Mouse (Mus musculus): ENCODE measurements around the gene Lingo2. TPM values are rescaled to one million over a fixed set of nuclear protein-coding genes. Genes with fewer than 3 reads are reported as not detected.

Lingo2 gene
- total RNA-seq, 2 experiments from 2014 or later: 40.5 to 44.3 TPM

DNA sequence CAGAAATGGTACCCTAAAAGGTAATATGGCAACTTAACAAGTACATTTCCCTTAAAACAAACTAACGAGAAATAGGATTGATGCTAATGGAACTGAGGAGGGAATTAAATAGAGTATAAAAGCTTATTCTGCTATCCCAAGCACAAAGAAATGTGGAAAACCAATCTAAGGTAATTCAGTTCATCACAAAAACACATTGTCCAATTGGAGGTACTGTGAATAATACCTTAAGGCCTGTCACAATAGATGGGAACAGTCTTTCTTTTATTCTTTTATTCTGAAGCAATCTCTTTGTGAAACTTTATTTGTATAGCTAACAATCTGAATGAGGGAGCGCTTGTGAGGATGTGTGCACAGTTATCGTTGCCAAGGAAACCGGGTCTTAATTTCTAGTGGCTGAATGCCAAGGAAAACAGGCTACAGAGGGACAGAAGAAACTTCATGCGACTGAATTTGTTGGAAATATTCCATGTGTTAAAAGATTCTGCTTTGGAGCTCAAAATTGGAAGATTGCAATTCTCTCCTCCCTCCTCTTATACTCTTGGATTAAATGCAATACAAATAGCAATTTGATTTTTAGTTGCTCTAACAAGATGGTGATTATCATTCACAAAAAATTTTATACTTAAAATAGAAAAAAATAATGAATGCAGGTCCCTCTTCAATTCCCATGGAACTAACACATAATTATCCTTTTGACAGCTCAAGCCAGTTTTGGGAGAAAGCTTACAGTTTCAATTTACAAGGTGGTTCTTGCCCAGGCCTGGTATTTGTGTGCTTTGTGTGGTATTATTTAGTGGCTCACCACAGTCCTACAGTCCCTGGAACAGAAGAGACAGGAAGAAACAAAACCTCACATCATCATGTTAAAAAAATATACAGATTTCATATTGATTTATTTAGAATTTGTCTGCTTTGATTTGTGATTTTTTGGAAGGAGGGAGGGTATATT, 1065.7 kb downstream of the Lingo2 start:
- peak in 1 of 2 experiments; percentile 63 for DNase-seq (ENCODE audit: low spot score in 2 of 2)

DNA sequence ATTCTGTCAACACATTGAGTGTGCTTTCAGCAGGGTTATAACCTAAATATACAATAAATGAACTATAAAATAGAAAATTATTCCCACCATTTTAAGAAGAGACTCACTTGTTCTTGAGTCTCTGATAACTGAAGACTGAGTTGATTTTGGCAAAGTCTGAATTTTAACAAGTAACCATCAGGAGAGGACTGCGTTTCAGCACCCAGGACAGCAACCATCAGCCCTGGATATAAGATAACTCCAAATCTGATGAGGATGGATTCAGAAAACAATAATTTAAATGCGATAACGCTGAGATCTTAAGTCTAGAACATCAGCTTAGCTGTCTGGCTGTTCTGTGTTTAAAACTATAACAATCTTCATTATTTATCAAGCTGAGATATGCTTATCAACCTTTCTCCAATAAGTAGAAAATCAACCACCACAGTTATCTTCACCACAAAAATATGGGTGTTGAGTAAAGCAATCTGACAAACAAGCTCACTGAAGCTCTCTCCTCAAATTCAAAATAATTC, 1066.5 kb downstream of the Lingo2 start:
- DNase-seq (ENCODE audit: low spot score in 2 of 2): no peak

DNA sequence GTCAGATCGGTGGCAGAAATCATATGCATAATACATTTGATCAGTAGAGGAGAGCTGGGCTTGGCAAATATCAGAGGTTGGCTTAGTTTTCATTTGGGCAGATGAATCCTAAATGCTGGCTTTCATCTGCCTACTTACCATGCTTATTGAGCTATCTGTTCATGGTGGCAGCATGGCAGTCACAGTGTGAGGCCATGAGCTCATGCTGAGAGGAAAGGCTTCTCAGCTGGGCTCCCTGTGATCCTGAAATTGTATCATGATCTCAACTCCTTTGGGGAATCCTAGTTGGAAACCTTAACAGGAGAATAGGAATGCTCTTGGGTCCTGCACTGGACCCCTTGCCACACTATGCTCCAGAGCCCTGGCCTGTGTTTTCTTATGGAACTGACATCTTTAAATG, 1105.0 kb downstream of the Lingo2 start:
- peak in 1 of 2 experiments; percentile 36 for DNase-seq (ENCODE audit: low spot score in 2 of 2)

- peak; percentile 54 to 59 for DNase-seq (ENCODE audit: low spot score in 2 of 2)
These were observed 1106.4 kb downstream of the Lingo2 start for GRCm38 (mm10) chr4:35845140-35845539.

DNA sequence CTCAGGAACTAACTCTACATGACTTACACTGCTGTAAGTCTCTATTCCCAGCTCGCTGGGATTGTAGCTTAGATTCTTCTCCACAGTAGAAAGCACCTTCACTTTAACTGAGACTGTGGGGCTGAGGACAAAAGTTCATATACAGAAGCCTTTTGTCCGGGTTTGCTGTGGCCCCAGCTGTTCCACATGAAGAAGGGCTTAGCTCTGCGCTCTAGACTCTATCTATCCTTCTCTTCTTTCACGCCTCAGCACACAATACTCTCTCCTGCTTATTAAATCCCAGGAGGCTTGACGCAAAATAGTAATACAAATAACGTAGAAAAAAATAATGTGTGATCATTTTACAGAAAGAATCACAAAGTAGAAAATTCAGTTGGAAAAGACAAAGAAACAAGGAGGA, 1107.0 kb downstream of the Lingo2 start:
- DNase-seq (ENCODE audit: low spot score in 2 of 2): peak in 1 of 2 experiments; percentile 4

DNA sequence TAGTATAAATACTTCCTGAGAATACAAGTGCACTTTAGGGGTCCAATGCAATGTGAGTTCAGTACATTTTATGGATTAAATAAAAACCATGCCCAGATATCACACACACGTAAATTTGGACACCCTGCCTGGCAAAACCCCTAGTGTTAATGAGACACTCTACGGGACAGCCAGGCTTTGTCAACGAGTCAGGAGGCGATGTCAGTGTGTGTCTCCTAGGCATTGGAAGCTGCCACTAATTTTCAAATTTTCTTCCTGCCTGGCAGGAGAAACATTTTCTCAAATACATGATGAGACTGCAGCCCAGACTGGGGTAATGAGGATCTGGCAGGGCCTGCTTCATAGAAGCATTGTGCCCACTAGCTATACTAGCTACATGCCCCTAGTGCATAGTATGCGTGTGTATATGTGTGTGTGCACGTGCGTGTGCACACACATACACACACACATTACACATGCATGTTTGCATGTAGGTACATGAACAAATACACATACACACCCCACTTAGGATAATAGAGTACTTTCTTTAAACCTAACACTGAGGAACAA, 1128.2 kb downstream of the Lingo2 start:
- DNase-seq (ENCODE audit: low spot score in 2 of 2): peak in 1 of 2 experiments; percentile 29

DNA sequence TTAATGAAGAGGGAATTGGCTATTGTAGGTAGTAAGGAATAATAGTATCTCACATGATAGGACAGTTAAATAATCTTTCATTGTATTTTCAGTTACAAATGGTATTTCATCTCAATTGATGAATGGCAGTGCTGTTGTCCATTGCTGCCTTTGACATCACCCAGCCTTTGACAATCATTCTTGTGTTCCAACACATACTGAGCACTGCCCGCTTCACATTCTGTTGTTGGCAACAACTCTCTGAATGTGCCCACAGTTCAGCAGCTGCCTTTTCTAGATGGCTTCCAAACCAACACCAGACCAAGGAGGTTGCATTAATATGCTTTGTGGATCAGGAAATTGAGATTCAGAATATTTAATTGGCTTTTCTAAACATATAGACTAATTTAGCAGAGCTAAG, 1130.8 kb downstream of the Lingo2 start:
- peak in 1 of 2 experiments; percentile 10 for DNase-seq (ENCODE audit: low spot score in 2 of 2)

DNA sequence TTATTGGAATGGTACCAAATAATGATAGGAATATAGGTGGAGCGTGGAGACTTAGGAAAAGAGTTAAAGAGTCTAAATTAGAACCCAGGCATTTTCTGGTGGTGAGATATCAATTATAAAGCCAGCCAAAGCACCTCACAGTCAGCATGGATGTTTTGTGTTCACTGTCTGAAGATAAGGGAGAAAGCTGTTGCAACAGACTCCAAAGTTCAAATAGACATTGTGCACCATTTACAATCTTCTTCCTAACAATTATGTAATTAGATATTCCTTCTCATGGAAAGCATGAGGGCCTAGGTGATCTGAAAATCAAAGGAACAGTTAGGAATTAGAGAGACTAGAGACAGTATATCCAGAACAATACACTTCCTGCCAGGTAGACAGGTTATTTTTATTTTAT, 1136.8 kb downstream of the Lingo2 start:
- no peak for DNase-seq (ENCODE audit: low spot score in 2 of 2)

DNA sequence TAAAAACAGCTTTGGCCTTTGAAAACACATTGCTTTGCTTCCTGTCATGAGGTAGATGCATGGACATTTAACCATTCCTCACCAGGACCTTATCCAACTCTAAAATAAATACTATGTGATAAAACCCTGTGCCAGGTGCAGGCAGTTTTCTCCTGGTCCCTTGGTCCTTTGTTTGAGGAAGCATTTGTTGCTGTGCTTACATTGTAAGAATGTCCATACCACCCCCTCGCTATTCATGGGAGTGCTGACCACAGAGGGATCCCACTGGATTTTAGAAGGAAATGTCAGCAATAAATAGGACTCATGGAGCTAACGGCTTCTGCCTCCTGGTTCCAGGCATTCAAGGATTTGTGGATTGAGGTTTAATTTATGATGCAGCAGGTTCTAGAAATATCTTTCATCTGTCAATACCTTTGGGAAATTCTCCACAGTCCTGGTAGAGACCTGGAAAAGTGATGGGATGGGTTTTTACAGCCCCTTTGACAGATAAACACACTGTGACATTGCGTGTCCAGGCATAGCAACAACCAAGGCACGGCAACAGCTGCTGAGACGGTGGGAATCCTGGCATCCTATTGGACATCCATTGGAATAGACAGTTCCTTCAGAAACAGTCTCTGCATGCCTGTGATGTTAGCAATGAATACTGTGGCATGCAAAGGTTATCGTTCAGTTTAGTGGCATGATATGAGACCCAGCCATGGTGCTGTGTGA, 1143.9 kb downstream of the Lingo2 start:
- DNase-seq (ENCODE audit: low spot score in 2 of 2): no peak

GRCm38 (mm10) chr4:35806881-35807464, 1144.6 kb downstream of the Lingo2 start:
- DNase-seq (ENCODE audit: low spot score in 2 of 2): no peak

DNA sequence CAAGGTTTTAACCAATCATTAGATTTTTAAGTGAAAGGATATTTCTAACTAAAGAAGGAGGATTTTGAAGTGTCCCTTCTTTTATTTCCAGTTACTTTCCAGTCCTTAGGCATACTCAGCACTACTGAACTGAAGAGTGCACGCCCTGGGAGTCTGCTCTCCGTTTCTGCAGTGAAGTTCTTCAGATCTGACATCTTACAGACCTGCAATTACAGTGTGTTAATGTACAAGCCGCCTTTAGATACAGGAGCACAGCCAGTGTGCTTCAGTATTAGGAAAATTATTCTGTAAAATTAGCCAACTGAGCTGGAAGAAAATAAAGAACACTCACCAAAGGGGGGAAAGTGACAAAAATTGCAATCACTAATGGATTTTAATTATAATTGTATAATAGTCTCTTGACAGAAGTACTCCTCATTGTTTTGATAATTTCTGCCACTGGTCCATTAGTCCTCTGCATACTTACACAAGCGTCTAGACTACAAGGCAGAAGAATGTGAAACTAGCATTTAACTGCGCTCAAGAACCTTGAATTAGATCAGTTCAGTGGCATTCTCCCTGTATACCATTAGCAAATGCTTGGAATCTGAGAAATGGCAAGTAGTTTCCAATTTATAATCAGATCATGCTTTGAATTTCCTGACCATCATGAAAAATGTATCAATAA, 1167.2 kb downstream of the Lingo2 start:
- no peak for DNase-seq (ENCODE audit: low spot score in 2 of 2)

GRCm38 (mm10) chr4:35770810-35771209, 1180.7 kb downstream of the Lingo2 start:
- DNase-seq (ENCODE audit: low spot score in 2 of 2): no peak

GRCm38 (mm10) chr4:35766905-35767304, 1184.6 kb downstream of the Lingo2 start:
- no peak for DNase-seq (ENCODE audit: low spot score in 2 of 2)

DNA sequence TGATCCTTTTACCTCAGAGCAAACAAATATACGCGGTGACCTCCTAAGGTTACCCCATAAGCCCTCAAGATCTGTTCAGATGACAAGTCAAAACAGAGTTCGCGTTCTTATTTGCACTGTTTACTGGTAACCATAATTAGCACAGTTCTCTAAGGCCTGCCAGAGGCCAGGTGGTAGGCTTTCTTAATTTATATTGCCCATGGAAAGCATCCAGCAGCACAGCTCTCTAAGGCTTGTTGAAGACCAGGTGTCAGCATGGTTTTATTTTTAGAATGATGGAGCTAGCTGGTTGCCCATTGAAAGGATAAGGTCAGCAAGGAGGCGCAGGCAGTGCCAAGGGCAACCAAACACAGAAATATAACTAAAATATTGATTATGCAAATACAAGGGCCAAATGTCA, 1190.4 kb downstream of the Lingo2 start:
- DNase-seq (ENCODE audit: low spot score in 2 of 2): no peak

- peak in 1 of 2 experiments; percentile 20 for DNase-seq (ENCODE audit: low spot score in 2 of 2)
These were observed 1199.3 kb downstream of the Lingo2 start for GRCm38 (mm10) chr4:35752121-35752860.

DNA sequence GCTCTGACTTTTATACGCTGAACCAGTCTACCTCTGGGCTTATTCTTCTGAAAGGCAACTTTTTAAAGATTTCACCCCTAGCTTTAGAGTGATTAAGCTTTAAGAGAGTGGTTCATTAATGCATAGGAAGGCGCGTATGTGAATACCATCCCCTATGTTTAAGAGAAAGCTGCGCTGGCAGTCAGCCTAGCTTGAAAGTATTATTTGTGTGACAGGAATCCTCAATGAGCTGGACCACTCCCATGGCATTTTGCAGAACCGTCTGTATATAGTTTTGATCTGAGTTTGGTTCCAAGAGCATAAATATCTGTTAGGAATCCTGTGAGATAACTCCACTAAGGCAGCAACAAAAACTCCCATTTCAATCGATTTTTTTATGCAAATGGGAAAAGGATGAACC, 1204.9 kb downstream of the Lingo2 start:
- no peak for DNase-seq (ENCODE audit: low spot score in 2 of 2)

- no peak for DNase-seq (ENCODE audit: low spot score in 2 of 2)
These were observed 1226.8 kb downstream of the Lingo2 start for GRCm38 (mm10) chr4:35724774-35725173.

DNA sequence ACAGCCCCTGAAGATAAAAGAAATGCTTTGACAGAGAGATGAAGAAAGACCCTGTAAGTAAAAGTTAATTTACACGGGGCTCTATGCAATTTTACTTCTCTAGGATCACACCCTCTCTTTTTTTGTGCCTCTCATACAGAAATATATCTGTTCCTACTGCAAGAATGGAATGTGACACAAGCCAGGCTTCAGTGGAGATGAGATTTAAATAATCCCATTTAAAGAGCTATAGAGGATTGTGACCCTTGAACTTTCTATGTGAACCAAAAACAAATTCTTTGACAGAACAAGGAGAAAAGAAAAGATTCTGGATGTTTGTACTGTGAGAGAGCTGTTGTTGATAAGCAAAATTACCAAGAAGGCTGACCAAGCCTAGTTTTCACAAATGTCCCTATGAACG, 1247.4 kb downstream of the Lingo2 start:
- DNase-seq (ENCODE audit: low spot score in 2 of 2): no peak

- DNase-seq (ENCODE audit: low spot score in 2 of 2): no peak
These were observed 1248.9 kb downstream of the Lingo2 start for GRCm38 (mm10) chr4:35702661-35703060.

DNA sequence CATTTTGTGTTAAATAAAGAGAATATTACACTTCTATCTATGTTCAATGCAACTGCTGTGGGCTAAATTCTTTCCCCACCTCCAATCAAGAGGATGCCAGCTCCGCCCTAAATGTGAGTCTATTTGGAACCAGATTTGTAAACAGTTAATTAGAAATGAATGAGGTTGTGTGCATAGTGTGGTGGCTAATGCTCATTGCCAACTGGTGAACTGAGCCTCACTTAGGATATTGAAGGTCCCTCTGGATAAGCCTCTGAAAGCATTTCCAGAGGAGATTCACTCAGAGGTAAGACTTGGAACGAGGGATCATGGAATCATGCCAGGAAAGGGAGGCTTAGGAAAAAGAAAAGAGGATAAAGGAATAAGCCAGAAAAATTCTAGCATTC, 1256.4 kb downstream of the Lingo2 start:
- no peak for DNase-seq (ENCODE audit: low spot score in 2 of 2)

All from layer of hippocampus, postnatal 14 days (tissue).